Mouse (Mus musculus) forebrain, embryonic 16.5 days (tissue): Measurements from ENCODE around the gene Slc16a12. TPM values are rescaled to one million over a fixed set of nuclear protein-coding genes. Genes with fewer than 3 reads are reported as not detected.
"Not testable (repeated sequence)": the region's sequence is repeated elsewhere in the genome, so short reads cannot be mapped to it uniquely, and the experiment has no call there.

ENCODE experiments used
- ATAC-seq: fragments of 200-750 bp; cut with Nextera tagmentation; 2 replicates; pipeline ENCODE4 v1.8.0; 2017; ENCODE audit warnings: mild to moderate bottlenecking, moderate library complexity
- H3K27ac ChIP-seq: fragments of 300-500 bp; sonication (generic); 2 replicates; pipeline ENCODE4 v1.5.1; 2014; ENCODE audit warnings: low read length, control low read depth
- H3K27me3 ChIP-seq: fragments of 300-500 bp; sonication (generic); replicated peaks from 2 replicates; pipeline ENCODE4 v1.6.1; 2014; ENCODE audit warnings: low read length; ENCODE audit not compliant: control insufficient read depth, insufficient read depth
- H3K36me3 ChIP-seq: fragments of 300-500 bp; sonication (generic); 2 replicates; pipeline ENCODE4 v1.6.1; 2014; ENCODE audit not compliant: control insufficient read depth, insufficient read depth
- H3K4me1 ChIP-seq: fragments of 300-500 bp; sonication (generic); replicated peaks from 2 replicates; pipeline ENCODE4 v1.6.1; 2014; ENCODE audit warnings: low read length; ENCODE audit not compliant: control insufficient read depth, insufficient read depth
- H3K4me2 ChIP-seq: fragments of 300-500 bp; sonication (generic); 2 replicates; pipeline ENCODE4 v1.6.1; 2014; ENCODE audit warnings: mild to moderate bottlenecking, low read length, control low read depth
- H3K4me3 ChIP-seq: fragments of 300-500 bp; sonication (generic); replicated peaks from 2 replicates; pipeline ENCODE4 v1.5.1; 2014; ENCODE audit warnings: mild to moderate bottlenecking, low read length, control low read depth
- H3K9ac ChIP-seq: fragments of 300-500 bp; sonication (generic); replicated peaks from 2 replicates; pipeline ENCODE4 v1.6.1; 2014; ENCODE audit warnings: low read depth, low read length, control low read depth
- H3K9me3 ChIP-seq: fragments of 300-500 bp; sonication (generic); 2 replicates; pipeline ENCODE4 v1.6.1; 2016; ENCODE audit warnings: low read length; ENCODE audit not compliant: control insufficient read depth
- whole genome bisulfite sequencing: fragments of 180-500 bp; shearing (Covaris S2); extraction: QIAGEN DNeasy Blood & Tissue Kit; methylation state at CpG from one replicate; pipeline ENCODE4 v1.1.7; 2014; 5-methylcytosine and 5-hydroxymethylcytosine counted together
- polyA plus RNA-seq: library from polyadenylated mRNA; unstranded; fragments of >200 nt; fragmentation: Nextera tagmentation; extraction: Ambion mirVana; gene quantifications from 2 replicates; pipeline ENCODE4 v1.2.1, GENCODE M21; 2015

Gene Slc16a12
- polyA plus RNA-seq, 1 experiment from 2014 or later: 2.8 TPM

- H3K36me3 ChIP-seq: no peaks in the 10 kb centered on the region
- H3K27ac ChIP-seq: no peak overlapping the region
- no peak for ATAC-seq
- H3K9ac ChIP-seq: no peak overlapping the region
- 100% methylated on average over 1 of the region's 1 CpGs for WGBS
- no peaks in the 10 kb centered on the region for H3K9me3 ChIP-seq
- H3K4me2 ChIP-seq: no peak overlapping the region
- H3K4me1 ChIP-seq: no peaks in the 10 kb centered on the region
- H3K27me3 ChIP-seq: no peaks in the 10 kb centered on the region
- no peak overlapping the region for H3K4me3 ChIP-seq
Measured at GRCm38 (mm10) chr19:34755680-34756079, 8.6 kb upstream of the Slc16a12 start.

- Histone ChIP-seq H3K4me1 (no peaks in the 10 kb centered on the region), H3K36me3 (no peaks in the 10 kb centered on the region), H3K9me3 (no peaks in the 10 kb centered on the region), H3K27ac (no peak overlapping the region), H3K27me3 (no peaks in the 10 kb centered on the region), H3K4me3 (no peak overlapping the region), H3K9ac (no peak overlapping the region), H3K4me2 (no peak overlapping the region)
- 78% methylated on average over 5 of the region's 5 CpGs for WGBS
- no peak for ATAC-seq
Measured at GRCm38 (mm10) chr19:34753243-34753642, 6.2 kb upstream of the Slc16a12 start.

DNA sequence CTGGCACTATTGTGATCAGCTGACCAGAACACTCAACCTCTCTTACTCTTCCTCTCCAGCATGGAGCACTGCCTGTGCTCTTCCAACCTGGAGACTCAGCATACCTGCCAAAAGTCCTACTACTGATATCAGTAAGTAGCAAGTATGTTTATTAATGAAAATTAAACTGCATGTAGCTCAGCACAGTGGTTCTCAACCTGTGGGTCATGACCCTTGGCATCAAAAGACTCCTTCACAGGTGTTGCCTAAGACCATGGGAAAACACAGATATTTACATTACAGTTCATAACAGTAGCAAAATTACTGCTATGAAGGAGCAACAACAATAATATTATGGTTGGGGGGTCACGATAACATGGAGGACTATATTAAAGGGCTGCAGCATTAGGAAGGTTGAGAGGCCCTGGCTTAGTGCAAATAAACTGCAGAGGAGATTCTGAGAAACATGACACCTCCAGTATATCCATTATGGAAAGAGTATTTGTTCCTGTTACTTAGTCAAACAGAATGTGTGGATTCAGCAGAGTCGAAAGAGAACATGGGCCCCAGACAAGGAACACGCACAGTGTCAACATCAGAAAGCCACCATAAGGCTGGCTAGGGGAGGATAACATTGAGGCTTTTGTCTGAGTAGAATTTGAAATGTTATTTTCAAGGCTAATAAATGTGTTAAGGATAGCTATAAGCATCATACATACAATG lies 5.5 kb upstream of the Slc16a12 start:
- Histone ChIP-seq H3K27ac (no peak overlapping the region), H3K9me3 (no peaks in the 10 kb centered on the region), H3K36me3 (no peaks in the 10 kb centered on the region), H3K27me3 (no peaks in the 10 kb centered on the region), H3K4me3 (no peak overlapping the region), H3K4me1 (no peaks in the 10 kb centered on the region), H3K9ac (no peak overlapping the region), H3K4me2 (no peak overlapping the region)
- 89% methylated on average over 3 of the region's 3 CpGs for WGBS
- ATAC-seq: no peak

- 82% methylated on average over 4 of the region's 4 CpGs for WGBS
- no peak overlapping the region for H3K4me2 ChIP-seq
- no peak for ATAC-seq
- peaks cover 4% of the 10 kb centered on the region; the same call in 1 of the 2 replicates for H3K27me3 ChIP-seq
- peaks cover 10% of the 10 kb centered on the region; the same call in 1 of the 2 replicates for H3K4me1 ChIP-seq
- H3K4me3 ChIP-seq: no peak overlapping the region
- H3K36me3 ChIP-seq: no peaks in the 10 kb centered on the region
- H3K9me3 ChIP-seq: no peaks in the 10 kb centered on the region
- no peak overlapping the region for H3K27ac ChIP-seq
- H3K9ac ChIP-seq: no peak overlapping the region
Measured at GRCm38 (mm10) chr19:34751150-34751549, 4.1 kb upstream of the Slc16a12 start.

- no peak for ATAC-seq
- 75% methylated on average over 2 of the region's 2 CpGs for WGBS
- H3K27me3 ChIP-seq: peaks cover 4% of the 10 kb centered on the region
- peaks cover 10% of the 10 kb centered on the region; the same call in 1 of the 2 replicates for H3K4me1 ChIP-seq
- H3K4me2 ChIP-seq: no peak overlapping the region
- no peaks in the 10 kb centered on the region for H3K36me3 ChIP-seq
- no peaks in the 10 kb centered on the region for H3K9me3 ChIP-seq
- H3K4me3 ChIP-seq: no peak overlapping the region
- no peak overlapping the region for H3K27ac ChIP-seq
- H3K9ac ChIP-seq: no peak overlapping the region
Measured at GRCm38 (mm10) chr19:34748992-34749391, 1.9 kb upstream of the Slc16a12 start.

- peaks cover 10% of the 10 kb centered on the region; the same call in 1 of the 2 replicates for H3K4me1 ChIP-seq
- H3K9me3 ChIP-seq, H3K36me3 ChIP-seq, H3K9ac ChIP-seq, H3K4me3 ChIP-seq, H3K4me2 ChIP-seq, ATAC-seq, H3K27me3 ChIP-seq, H3K27ac ChIP-seq: not testable (repeated sequence)
- 88% methylated on average over 6 of the region's 6 CpGs for WGBS
Measured at GRCm38 (mm10) chr19:34747969-34748368, 880 bp upstream of the Slc16a12 start.

DNA sequence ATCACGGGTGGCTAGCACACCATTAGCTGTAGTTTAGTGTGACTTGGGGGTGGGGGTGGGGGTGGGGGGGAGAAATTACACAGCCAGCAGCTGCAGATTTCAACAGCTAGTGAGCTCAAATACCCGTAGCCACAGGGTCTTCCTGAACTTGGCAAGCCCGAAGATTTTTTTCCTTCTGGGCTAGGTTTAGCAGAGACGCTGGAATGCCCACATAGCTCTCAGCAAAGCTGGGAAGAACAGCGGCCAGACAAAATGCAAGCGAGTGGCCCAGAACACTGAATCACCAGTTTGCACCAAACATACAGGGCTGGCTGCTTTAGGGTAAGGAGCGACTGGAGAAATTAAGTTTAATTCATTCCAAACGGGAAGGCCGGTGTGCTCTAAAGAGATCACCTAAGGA lies 888 bp downstream of the Slc16a12 start:
- WGBS: 12% methylated on average over 9 of the region's 9 CpGs
- H3K27me3 ChIP-seq: peaks cover 4% of the 10 kb centered on the region
- no peak overlapping the region for H3K9ac ChIP-seq
- no peaks in the 10 kb centered on the region for H3K36me3 ChIP-seq
- no peak overlapping the region for H3K27ac ChIP-seq
- ATAC-seq: 0 out of 2 replicates have a peak, but pooled peaks have one; percentile 29
- H3K4me2 ChIP-seq: peak overlapping the region; percentile 100
- H3K4me3 ChIP-seq: peak overlapping the region; percentile 56
- H3K9me3 ChIP-seq: no peaks in the 10 kb centered on the region
- H3K4me1 ChIP-seq: peaks cover 10% of the 10 kb centered on the region; the same call in 1 of the 2 replicates

DNA sequence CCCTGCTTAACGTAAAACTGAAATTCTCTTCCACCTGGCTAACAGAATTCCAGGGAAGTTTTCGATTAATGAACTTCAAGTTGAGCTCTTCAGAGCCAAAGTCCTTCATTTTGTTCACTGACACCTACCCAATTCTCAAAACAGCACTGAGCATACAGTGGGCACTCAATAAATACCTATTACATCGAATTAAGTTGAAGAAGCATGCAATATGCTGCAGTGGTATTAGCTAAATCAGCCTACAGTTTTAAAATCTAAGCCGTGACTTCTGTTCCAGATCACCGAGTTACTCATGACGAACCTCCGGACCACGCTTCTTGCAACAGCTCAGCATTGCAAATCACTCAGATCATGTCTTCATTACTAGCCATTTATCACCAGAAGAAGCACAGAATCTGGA lies 2.1 kb downstream of the Slc16a12 start:
- no peaks in the 10 kb centered on the region for H3K9me3 ChIP-seq
- no peak for ATAC-seq
- peaks cover 4% of the 10 kb centered on the region for H3K27me3 ChIP-seq
- H3K4me3 ChIP-seq: no peak overlapping the region
- H3K4me2 ChIP-seq: no peak overlapping the region
- H3K9ac ChIP-seq: no peak overlapping the region
- H3K36me3 ChIP-seq: no peaks in the 10 kb centered on the region
- no peak overlapping the region for H3K27ac ChIP-seq
- peaks cover 10% of the 10 kb centered on the region; the same call in 1 of the 2 replicates for H3K4me1 ChIP-seq
- WGBS: 89% methylated on average over 8 of the region's 8 CpGs

DNA sequence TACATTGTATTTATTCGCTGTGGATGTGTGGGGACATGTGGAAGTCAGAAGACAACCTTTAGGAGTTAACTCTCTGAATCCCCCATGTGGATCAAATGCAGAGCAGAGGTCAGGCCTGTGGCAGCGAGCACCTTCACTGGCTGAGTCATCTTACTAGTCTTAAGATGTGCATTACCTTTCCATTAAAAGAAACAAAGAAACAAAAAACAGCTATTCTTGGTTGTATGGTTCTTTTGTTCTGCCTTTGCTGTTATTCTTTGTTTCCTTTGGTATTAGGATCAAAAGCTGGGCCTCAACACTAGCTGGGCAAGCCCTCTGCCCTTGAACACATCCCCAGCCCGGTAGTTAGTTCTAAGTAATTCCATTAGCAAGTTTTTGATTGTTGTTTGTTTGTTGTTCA lies 9.2 kb downstream of the Slc16a12 start:
- no peak overlapping the region for H3K4me2 ChIP-seq
- H3K4me1 ChIP-seq: no peaks in the 10 kb centered on the region
- ATAC-seq: no peak
- H3K9ac ChIP-seq: no peak overlapping the region
- no peak overlapping the region for H3K27ac ChIP-seq
- no peaks in the 10 kb centered on the region for H3K36me3 ChIP-seq
- 63% methylated on average over 3 of the region's 3 CpGs for WGBS
- no peak overlapping the region for H3K4me3 ChIP-seq
- H3K9me3 ChIP-seq: no peaks in the 10 kb centered on the region
- no peaks in the 10 kb centered on the region for H3K27me3 ChIP-seq
